Mouse (Mus musculus): ENCODE measurements around the gene Tcp11l1. TPM values are rescaled to one million over a fixed set of nuclear protein-coding genes. Genes with fewer than 3 reads are reported as not detected.

Tcp11l1 gene
- polyA plus RNA-seq, 1 experiment, result 3.9 TPM

DNA sequence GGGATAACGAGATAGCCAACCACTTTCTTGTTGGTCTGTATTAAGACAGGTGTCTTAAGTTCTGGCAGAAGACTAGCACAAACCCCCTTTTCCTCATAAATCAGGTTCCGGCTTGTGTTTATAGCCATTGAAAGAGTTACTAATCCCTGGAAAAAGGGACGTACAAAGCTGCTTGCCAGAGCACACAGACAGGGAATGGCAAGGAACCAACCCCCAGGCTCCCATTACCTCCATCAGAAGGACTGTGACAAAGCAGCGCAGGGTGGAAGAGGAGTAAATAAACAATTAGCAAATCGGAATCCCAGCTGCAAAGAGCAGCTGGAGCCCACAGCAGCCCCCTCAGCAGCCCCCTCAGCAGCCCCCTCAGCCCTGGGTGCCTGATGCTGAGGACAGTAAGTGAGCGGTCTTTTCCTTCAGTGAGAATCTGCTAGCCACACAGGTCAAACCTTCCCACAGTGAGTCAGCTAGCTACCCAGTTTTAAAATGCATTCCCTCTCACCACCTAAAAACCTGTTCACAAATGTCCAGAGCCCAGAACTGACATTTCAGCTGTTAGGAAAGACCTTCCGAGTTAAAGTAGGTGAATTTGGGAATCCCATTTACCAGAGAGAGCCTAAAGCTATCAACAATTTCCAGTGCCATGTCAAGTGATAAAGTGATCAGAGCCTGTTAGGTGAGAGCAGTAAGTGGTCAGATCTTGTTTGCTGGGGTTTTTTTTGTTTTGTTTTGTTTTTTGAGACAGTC, 29.2 kb upstream of the Tcp11l1 start:
- Histone ChIP-seq H3K4me3 (replicated peaks; ENCODE audit: control insufficient read depth, low read depth, low read length) (no peak overlapping the region), H3K4me1 (ENCODE audit: control insufficient read depth, insufficient read depth, low read length) (no peaks in the 10 kb centered on the region), H3K27ac (ENCODE audit: control insufficient read depth, insufficient read depth, low read depth, low read length, poor library complexity) (no peak overlapping the region)
- 79% methylated on average over 7 of the region's 7 CpGs for WGBS
- TF ChIP-seq POLR2A (IDR thresholded peaks at IDR 0.05; ENCODE audit: borderline replicate concordance, control insufficient read depth, low read depth, low read length) (no peak), CTCF (IDR thresholded peaks at IDR 0.05; ENCODE audit: control insufficient read depth, insufficient read depth, low read length) (no peak)

DNA sequence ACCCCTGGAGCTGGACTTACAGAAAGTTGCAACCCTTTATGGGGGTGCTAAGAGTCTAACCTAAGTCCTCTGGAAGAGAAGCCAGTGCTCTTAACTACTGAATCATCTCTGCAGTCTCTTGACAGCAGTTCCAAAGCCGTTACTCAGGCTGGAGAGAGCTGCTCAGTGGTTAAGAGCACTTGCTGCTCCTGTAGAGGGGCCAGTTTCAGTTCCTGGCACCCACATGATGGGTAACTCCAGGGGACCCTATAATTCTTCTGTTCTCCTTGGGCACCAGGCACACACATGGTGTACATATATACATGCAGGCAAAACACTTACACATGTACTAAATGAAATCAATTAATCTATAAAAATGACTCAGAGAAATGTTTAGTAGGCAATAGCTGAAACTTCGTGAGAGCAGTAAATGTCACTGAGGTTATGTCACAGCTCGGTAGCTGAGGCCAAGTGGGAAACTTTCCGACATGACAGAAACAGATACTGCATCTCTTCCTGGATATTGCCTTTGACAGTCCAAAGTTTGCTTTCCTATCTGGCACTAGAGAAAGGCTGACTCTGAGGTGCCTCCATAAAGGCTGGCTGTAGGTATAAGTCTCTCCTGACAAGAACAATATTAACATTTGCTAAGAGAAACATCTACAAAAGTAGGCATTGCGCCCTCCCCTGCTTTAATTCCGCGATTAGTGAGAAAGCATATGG, 28.4 kb upstream of the Tcp11l1 start:
- TF ChIP-seq POLR2A (IDR thresholded peaks at IDR 0.05; ENCODE audit: borderline replicate concordance, control insufficient read depth, low read depth, low read length), result no peak
- TF ChIP-seq CTCF (IDR thresholded peaks at IDR 0.05; ENCODE audit: control insufficient read depth, insufficient read depth, low read length), result no peak
- H3K27ac ChIP-seq (ENCODE audit: control insufficient read depth, insufficient read depth, low read depth, low read length, poor library complexity), result no peak overlapping the region
- H3K4me1 ChIP-seq (ENCODE audit: control insufficient read depth, insufficient read depth, low read length), result no peaks in the 10 kb centered on the region
- H3K4me3 ChIP-seq (replicated peaks; ENCODE audit: control insufficient read depth, low read depth, low read length), result no peak overlapping the region
- WGBS, result 73% methylated on average over 7 of the region's 7 CpGs

DNA sequence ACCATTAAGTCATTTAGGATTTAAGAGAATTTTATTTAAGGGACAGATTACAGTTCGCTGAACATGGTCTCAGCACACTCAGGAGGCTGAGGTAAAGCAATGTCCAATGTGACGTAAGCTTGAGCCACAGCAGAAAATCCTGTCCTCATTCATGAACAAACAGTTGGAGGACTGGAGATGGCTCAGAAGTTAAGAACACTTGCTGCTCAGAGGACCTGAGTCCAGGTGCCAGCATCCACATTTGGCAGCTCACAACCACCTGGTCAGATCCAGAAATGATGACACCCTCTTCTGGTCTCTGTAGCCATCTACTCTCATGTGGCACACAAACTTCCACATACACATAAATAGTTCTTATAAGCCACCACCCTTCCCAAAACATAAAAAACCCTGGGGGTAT, 27.7 kb upstream of the Tcp11l1 start:
- no peak for TF ChIP-seq POLR2A (IDR thresholded peaks at IDR 0.05; ENCODE audit: borderline replicate concordance, control insufficient read depth, low read depth, low read length)
- 74% methylated on average over 2 of the region's 2 CpGs for WGBS
- no peak overlapping the region for H3K27ac ChIP-seq (ENCODE audit: control insufficient read depth, insufficient read depth, low read depth, low read length, poor library complexity)

DNA sequence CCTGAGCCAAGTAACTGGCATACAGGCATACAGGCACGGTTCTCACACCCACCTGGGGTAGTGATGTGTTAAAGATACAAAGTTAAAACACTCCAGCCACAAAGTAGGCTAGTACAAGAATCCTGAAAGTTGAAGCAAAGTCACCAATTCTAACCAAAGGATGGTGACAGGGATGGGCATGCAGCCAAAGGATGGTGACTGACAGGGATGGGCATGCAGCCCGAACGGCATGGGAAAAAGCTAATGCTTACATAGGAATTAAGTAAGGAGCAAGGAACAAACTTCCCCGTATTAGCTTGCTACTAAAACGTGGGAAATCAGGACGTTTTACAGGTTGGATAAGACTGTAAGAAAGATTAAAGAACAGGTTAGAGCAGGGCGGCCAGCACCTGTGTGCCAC, 24.3 kb upstream of the Tcp11l1 start:
- H3K4me3 ChIP-seq (replicated peaks; ENCODE audit: control insufficient read depth, low read depth, low read length), result no peak overlapping the region
- 74% methylated on average over 7 of the region's 7 CpGs for WGBS
- TF ChIP-seq POLR2A (IDR thresholded peaks at IDR 0.05; ENCODE audit: borderline replicate concordance, control insufficient read depth, low read depth, low read length), result no peak
- TF ChIP-seq CTCF (IDR thresholded peaks at IDR 0.05; ENCODE audit: control insufficient read depth, insufficient read depth, low read length), result no peak
- H3K27ac ChIP-seq (ENCODE audit: control insufficient read depth, insufficient read depth, low read depth, low read length, poor library complexity), result no peak overlapping the region
- H3K4me1 ChIP-seq (ENCODE audit: control insufficient read depth, insufficient read depth, low read length), result peaks cover 1% of the 10 kb centered on the region

More for the DNA sequence above, 27.7 kb upstream of the Tcp11l1 start:
- H3K4me3 ChIP-seq (replicated peaks; ENCODE audit: control insufficient read depth, low read depth, low read length), result no peak overlapping the region
- H3K4me1 ChIP-seq (ENCODE audit: control insufficient read depth, insufficient read depth, low read length), result no peaks in the 10 kb centered on the region

DNA sequence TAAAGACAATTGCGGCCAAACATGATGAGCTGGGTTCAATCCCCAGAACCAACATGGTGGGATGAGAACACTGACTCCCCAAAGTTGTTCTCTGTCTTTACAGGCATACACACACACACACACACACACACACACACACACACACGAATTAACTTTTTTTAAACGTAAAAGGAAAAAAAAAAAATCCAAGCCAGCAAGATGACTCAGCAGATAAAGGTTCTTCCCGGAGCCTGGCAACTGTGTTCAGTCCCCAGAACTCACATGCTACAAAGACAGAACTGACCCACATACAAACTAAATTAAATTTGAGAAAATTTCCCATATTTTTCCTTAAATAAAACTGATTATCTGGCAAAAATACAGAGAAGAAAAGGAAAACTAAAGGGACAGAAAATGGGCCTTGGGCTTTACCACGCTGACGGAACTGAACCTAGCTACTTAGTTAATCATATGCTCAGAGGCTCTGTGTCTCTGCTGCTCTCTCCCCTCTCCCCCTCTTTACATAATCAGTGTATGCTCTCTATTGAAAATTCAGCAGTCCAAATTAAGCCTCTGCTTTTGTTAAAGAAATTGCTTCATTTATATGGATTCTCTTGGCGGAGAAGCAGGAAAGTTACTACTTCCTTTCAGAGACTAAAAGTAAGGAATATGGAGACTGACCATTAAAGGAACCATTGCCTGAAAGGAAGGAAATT, 20.7 kb upstream of the Tcp11l1 start:
- Histone ChIP-seq H3K27ac (ENCODE audit: control insufficient read depth, insufficient read depth, low read depth, low read length, poor library complexity) (no peak overlapping the region), H3K4me3 (replicated peaks; ENCODE audit: control insufficient read depth, low read depth, low read length) (no peak overlapping the region), H3K4me1 (ENCODE audit: control insufficient read depth, insufficient read depth, low read length) (peaks cover 1% of the 10 kb centered on the region)
- TF ChIP-seq CTCF (IDR thresholded peaks at IDR 0.05; ENCODE audit: control insufficient read depth, insufficient read depth, low read length) (no peak), POLR2A (IDR thresholded peaks at IDR 0.05; ENCODE audit: borderline replicate concordance, control insufficient read depth, low read depth, low read length) (no peak)
- 45% methylated on average over 7 of the region's 7 CpGs for WGBS

DNA sequence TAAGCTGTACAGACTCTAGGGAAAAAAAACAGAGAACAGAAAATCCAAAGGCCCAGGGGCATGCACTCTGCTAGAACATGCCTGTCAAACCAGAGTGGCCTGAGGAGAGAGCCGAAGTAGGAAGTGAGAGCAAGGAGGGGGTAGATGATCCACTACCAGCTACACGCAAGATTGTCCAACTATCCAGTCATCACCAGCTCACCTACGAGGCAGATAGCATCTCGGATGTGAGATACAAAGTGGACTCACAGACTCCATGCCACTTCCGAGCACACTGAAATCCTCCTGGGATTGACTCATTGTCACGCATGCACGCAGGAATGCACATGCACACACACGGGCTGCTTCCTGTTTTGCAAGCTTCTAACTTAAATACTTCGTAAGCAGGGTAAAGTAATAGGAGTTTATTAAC, 20.1 kb upstream of the Tcp11l1 start:
- TF ChIP-seq POLR2A (IDR thresholded peaks at IDR 0.05; ENCODE audit: borderline replicate concordance, control insufficient read depth, low read depth, low read length), result no peak
- no peak for TF ChIP-seq CTCF (IDR thresholded peaks at IDR 0.05; ENCODE audit: control insufficient read depth, insufficient read depth, low read length)
- peaks cover 1% of the 10 kb centered on the region for H3K4me1 ChIP-seq (ENCODE audit: control insufficient read depth, insufficient read depth, low read length)
- H3K27ac ChIP-seq (ENCODE audit: control insufficient read depth, insufficient read depth, low read depth, low read length, poor library complexity), result peak overlapping the region; percentile 79
- peak overlapping the region; percentile 66 for H3K4me3 ChIP-seq (replicated peaks; ENCODE audit: control insufficient read depth, low read depth, low read length)
- WGBS, result 6% methylated on average over 9 of the region's 9 CpGs

DNA sequence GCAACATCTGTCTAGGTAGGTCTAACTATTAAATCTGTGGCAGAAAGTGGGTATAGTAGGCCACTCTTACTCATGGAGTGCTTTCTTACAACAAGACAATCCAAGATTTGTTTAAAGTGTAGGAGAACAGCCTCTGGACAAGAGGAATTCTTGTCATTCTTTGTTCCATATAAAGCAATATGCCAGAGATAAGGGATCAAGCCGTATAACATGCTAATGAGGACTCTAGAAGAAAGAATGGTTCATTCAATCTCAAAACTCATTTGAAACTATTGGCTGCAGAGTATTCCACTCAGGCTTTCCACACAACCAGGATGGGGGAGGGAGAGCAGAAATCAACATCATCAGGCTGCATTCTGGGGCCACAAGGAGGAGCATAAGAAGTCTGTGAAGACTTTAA, 15.4 kb upstream of the Tcp11l1 start:
- no peak overlapping the region for H3K27ac ChIP-seq (ENCODE audit: control insufficient read depth, insufficient read depth, low read depth, low read length, poor library complexity)
- TF ChIP-seq CTCF (IDR thresholded peaks at IDR 0.05; ENCODE audit: control insufficient read depth, insufficient read depth, low read length) (no peak), POLR2A (IDR thresholded peaks at IDR 0.05; ENCODE audit: borderline replicate concordance, control insufficient read depth, low read depth, low read length) (no peak)
- no peak overlapping the region for H3K4me3 ChIP-seq (replicated peaks; ENCODE audit: control insufficient read depth, low read depth, low read length)
- WGBS, result 91% methylated on average over 1 of the region's 1 CpGs
- H3K4me1 ChIP-seq (ENCODE audit: control insufficient read depth, insufficient read depth, low read length), result peaks cover 1% of the 10 kb centered on the region

DNA sequence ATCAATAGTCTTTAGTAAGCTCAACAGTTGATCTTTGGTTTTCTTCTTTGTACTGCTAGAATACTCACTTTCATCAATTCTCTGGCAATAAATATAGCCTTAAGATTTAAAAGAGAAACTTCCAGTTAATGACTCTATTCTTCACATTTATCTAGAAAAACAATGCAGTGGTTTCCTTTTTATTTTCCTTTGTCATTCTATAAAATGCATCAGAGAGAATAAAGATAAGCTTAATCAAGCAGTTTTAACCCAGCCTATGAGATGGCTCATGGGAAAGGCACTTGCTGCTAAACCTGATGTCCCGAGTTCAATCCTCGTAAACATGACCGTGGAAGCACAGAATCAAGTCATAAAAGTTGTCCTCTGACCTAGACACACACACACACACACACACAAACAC, 10.1 kb upstream of the Tcp11l1 start:
- TF ChIP-seq POLR2A (IDR thresholded peaks at IDR 0.05; ENCODE audit: borderline replicate concordance, control insufficient read depth, low read depth, low read length), result no peak
- no peak for TF ChIP-seq CTCF (IDR thresholded peaks at IDR 0.05; ENCODE audit: control insufficient read depth, insufficient read depth, low read length)

More for the DNA sequence above, 10.1 kb upstream of the Tcp11l1 start:
- Histone ChIP-seq H3K4me3 (replicated peaks; ENCODE audit: control insufficient read depth, low read depth, low read length) (no peak overlapping the region), H3K27ac (ENCODE audit: control insufficient read depth, insufficient read depth, low read depth, low read length, poor library complexity) (no peak overlapping the region), H3K4me1 (ENCODE audit: control insufficient read depth, insufficient read depth, low read length) (no peaks in the 10 kb centered on the region)
- WGBS, result 63% methylated on average over 3 of the region's 3 CpGs

Data from bone marrow, adult 2 months (tissue).